Mouse (Mus musculus) intestine, postnatal 0 days (tissue): ENCODE results near the gene Psg22. TPM values are rescaled to one million over a fixed set of nuclear protein-coding genes. Genes with fewer than 3 reads are reported as not detected.
"Not testable (repeated sequence)": the region's sequence is repeated elsewhere in the genome, so short reads cannot be mapped to it uniquely, and the experiment has no call there.

Experiments used
- ATAC-seq: fragments of 200-750 bp; cut with Nextera tagmentation; 2 replicates; pipeline ENCODE4 v1.8.0; 2017; ENCODE audit warnings: mild to moderate bottlenecking, moderate TSS enrichment, moderate library complexity
- H3K27ac ChIP-seq: fragments of 300-500 bp; sonication (generic); 2 replicates; pipeline ENCODE4 v1.5.1; 2014; ENCODE audit warnings: mild to moderate bottlenecking, low read depth, low read length, moderate library complexity
- H3K27me3 ChIP-seq: fragments of 300-500 bp; sonication (generic); replicated peaks from 2 replicates; pipeline ENCODE4 v1.6.1; 2014; ENCODE audit warnings: low read length, mixed read lengths; ENCODE audit not compliant: control insufficient read depth, insufficient read depth
- H3K36me3 ChIP-seq: fragments of 300-500 bp; sonication (generic); 2 replicates; pipeline ENCODE4 v1.6.1; 2014; ENCODE audit warnings: mild to moderate bottlenecking, moderate library complexity; ENCODE audit not compliant: control insufficient read depth, insufficient read depth
- H3K4me1 ChIP-seq: fragments of 300-500 bp; sonication (generic); replicated peaks from 2 replicates; pipeline ENCODE4 v1.6.1; 2014; ENCODE audit warnings: antibody characterized with exemption, low read length, mixed read lengths; ENCODE audit not compliant: control insufficient read depth, insufficient read depth
- H3K4me2 ChIP-seq: fragments of 300-500 bp; sonication (generic); replicated peaks from 2 replicates; pipeline ENCODE4 v1.6.1; 2014; ENCODE audit warnings: low read depth, mild to moderate bottlenecking, moderate library complexity
- H3K4me3 ChIP-seq: fragments of 300-500 bp; sonication (generic); 2 replicates; pipeline ENCODE4 v1.5.1; 2014; ENCODE audit warnings: low read depth, low read length
- H3K9ac ChIP-seq: fragments of 300-500 bp; sonication (generic); 2 replicates; pipeline ENCODE4 v1.6.1; 2014; ENCODE audit warnings: mild to moderate bottlenecking, low read depth, low read length
- H3K9me3 ChIP-seq: fragments of 300-500 bp; sonication (generic); 2 replicates; pipeline ENCODE4 v1.6.1; 2016; ENCODE audit warnings: mixed run types; ENCODE audit not compliant: control insufficient read depth
- CTCF ChIP-seq: sonication (generic); IDR thresholded peaks from 2 replicates; pipeline ENCODE4 v1.5.1; 2016; ENCODE audit warnings: low read depth, mild to moderate bottlenecking, control low read depth, antibody characterized with exemption, moderate library complexity
- WGBS: fragments of 180-500 bp; shearing (Covaris S2); extraction: QIAGEN DNeasy Blood & Tissue Kit; methylation state at CpG from one replicate; pipeline ENCODE4 v1.1.7; 2014; 5-methylcytosine and 5-hydroxymethylcytosine counted together
- polyA plus RNA-seq: library from polyadenylated mRNA; unstranded; fragments of >200 nt; fragmentation: Nextera tagmentation; extraction: Ambion mirVana; gene quantifications from 2 replicates; pipeline ENCODE4 v1.2.1, GENCODE M21; 2015

The Psg22 gene
- polyA plus RNA-seq, 1 experiment from 2014 or later = not detected

- no peak for ATAC-seq
- TF ChIP-seq CTCF = no peak
- WGBS = 25% methylated on average over 6 of the region's 6 CpGs
Measured at GRCm38 (mm10) chr7:18748994-18749895, 31.4 kb downstream of the Psg22 start.

GRCm38 (mm10) chr7:18749896-18750477 is 32.1 kb downstream of the Psg22 start:
- not testable (repeated sequence) for H3K27ac ChIP-seq, H3K9me3 ChIP-seq, H3K9ac ChIP-seq, H3K4me2 ChIP-seq, H3K27me3 ChIP-seq, H3K4me1 ChIP-seq, H3K36me3 ChIP-seq, H3K4me3 ChIP-seq
- TF ChIP-seq CTCF = peak; percentile 91
- ATAC-seq = 0 out of 2 replicates have a peak, but pooled peaks have one; percentile 31
- 51% methylated on average over 11 of the region's 13 CpGs for WGBS

More at GRCm38 (mm10) chr7:18748994-18749895, 31.4 kb downstream of the Psg22 start:
- no peaks in the 10 kb centered on the region for H3K9me3 ChIP-seq
- no peaks in the 10 kb centered on the region for H3K36me3 ChIP-seq
- H3K4me3 ChIP-seq = no peak overlapping the region
- H3K27ac ChIP-seq = no peak overlapping the region
- H3K9ac ChIP-seq = no peak overlapping the region
- H3K4me1 ChIP-seq = no peaks in the 10 kb centered on the region
- H3K4me2 ChIP-seq = no peak overlapping the region
- H3K27me3 ChIP-seq = 0 out of 2 replicates have a peak, but pooled peaks cover 6% of the 10 kb centered on the region

GRCm38 (mm10) chr7:18760152-18760551 is 42.3 kb downstream of the Psg22 start:
- not testable (repeated sequence) for H3K9ac ChIP-seq, H3K4me2 ChIP-seq, H3K27ac ChIP-seq, H3K4me3 ChIP-seq, H3K27me3 ChIP-seq, H3K36me3 ChIP-seq, H3K9me3 ChIP-seq, H3K4me1 ChIP-seq, ATAC-seq
- 87% methylated on average over 7 of the region's 7 CpGs for WGBS

- H3K4me1 ChIP-seq, H3K27me3 ChIP-seq, H3K36me3 ChIP-seq, H3K4me2 ChIP-seq, H3K9ac ChIP-seq, ATAC-seq, H3K4me3 ChIP-seq, H3K9me3 ChIP-seq, H3K27ac ChIP-seq: not testable (repeated sequence)
- WGBS = no CpG with 5 or more reads among the region's 2 CpGs
Measured at GRCm38 (mm10) chr7:18762885-18763284, 45.0 kb downstream of the Psg22 start.

Other genes starting within 250 kb of the Psg22 start
- gene Psg26, start 233.9 kb upstream of the Psg22 start, polyA plus RNA-seq = not detected in 2 replicates
- gene Psg25, start 185.8 kb upstream of the Psg22 start, polyA plus RNA-seq = 0.04 TPM in 1 of 2 replicates, not detected in the other
- not detected in 2 replicates for gene Psg27, start 150.8 kb upstream of the Psg22 start, polyA plus RNA-seq
- not detected in 2 replicates for gene Psg23, start 101.6 kb upstream of the Psg22 start, polyA plus RNA-seq
- not detected in 2 replicates for gene Psg21, start 61.4 kb upstream of the Psg22 start, polyA plus RNA-seq
- not detected in 2 replicates for gene Psg20, start 31.9 kb upstream of the Psg22 start, polyA plus RNA-seq
- not detected in 2 replicates for gene Psg19, start 80.4 kb downstream of the Psg22 start, polyA plus RNA-seq
- not detected in 2 replicates for gene Psg17, start 103.5 kb downstream of the Psg22 start, polyA plus RNA-seq
- gene Mill2, start 121.9 kb downstream of the Psg22 start, polyA plus RNA-seq = 0.72 and 1.4 TPM in 2 replicates
- 141 and 155 TPM in 2 replicates for gene Pglyrp1, start 153.2 kb downstream of the Psg22 start, polyA plus RNA-seq
- 13.5 and 15.1 TPM in 2 replicates for gene Ccdc61, start 192.3 kb downstream of the Psg22 start, polyA plus RNA-seq
- 0.18 and 0.24 TPM in 2 replicates for gene Nova2, start 207.8 kb downstream of the Psg22 start, polyA plus RNA-seq